Mouse (Mus musculus): ENCODE data around the gene Zmym4. TPM values are rescaled to one million over a fixed set of nuclear protein-coding genes. Genes with fewer than 3 reads are reported as not detected.
"Not testable (repeated sequence)": the region's sequence is repeated elsewhere in the genome, so short reads cannot be mapped to it uniquely, and the experiment has no call there.

Zmym4 gene
- polyA plus RNA-seq (2016; fragmentation: Nextera tagmentation; extraction: Ambion mirVana), result 24.5 and 28.0 TPM in 2 replicates

DNA sequence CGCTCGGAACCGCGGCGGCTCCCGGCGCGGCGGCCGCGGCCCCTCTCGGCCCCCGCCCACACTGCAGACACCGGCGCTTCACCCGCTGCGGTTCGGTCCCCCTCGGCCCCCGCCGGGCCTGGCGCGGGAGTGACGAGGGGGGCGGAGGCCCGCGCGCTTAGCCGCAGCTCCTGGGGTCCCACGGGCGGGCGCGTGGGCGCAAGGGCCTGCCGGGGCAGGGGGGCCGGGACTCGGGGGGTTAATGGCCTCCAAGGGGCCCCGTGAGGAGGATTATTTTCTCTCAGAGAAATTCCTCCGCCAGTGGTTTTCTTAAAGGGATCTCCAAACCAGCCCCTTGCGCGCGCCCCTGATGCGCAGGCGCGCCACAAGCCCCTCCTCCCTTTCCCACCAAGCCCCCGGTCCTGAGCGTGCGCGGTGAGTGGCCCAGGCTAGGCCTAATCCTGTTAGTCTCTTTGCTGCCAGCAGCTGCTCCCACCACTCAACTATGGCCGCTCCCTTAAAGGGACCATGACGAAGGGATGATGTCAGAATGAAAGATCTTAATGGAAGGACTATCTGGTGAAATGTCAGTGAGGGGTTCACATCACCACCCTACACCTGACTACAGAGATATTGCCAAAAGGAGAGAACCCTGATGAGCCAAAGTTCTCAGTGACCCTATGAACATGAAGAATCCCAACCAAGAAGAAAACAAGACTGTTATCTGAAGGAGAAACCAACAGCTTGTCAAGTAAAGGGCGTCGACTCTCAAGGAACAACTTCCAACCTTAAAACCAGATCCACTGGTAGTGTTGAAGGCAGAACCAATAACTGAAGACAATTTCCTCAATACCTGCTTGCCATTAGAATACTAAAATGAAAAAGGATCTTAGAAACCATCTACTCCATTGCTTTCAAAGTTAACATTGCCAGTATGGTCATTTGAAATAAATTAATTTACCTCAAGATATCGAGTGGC is at the start of gene Zmym4:
Zmym4 (minus strand) TSS at position 272 of the 958 bp plus-strand sequence.
- Histone ChIP-seq H3K36me3 (peaks cover 7% of the 10 kb centered on the region; the same call in 1 of the 2 replicates), H3K27ac (peak within 1 kb of the TSS; percentile 99), H3K27me3 (ENCODE audit: low read depth, poor library complexity, severe bottlenecking) (no peaks in the 10 kb centered on the region), H3K4me1 (peaks cover 9% of the 10 kb centered on the region), H3K4me3 (peak within 1 kb of the TSS; percentile 84), H3K9me3 (replicated peaks) (no peaks in the 10 kb centered on the region)
- peak; percentile 94 for DNase-seq (ENCODE audit: low spot score)
- WGBS, result 5% methylated on average over 51 of the region's 54 CpGs

DNA sequence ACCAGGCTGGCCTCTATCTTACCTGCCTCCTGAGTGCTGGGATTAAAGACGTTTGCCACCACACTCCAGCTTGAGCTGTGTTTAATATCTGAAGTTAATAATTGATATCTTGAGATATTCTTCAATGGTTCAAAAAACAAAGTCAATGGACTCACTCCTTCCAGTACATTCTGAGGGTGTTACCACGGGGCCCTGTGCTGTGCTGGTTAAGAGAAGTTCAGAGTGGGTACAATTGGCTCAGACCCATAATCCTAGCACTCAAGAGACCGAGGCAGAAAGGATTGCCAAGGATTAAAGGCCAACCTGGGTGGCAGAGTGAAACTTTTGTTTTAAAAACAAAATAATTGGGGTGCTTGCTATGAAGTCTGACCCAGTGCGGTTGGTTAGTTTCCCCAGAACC is 48.4 kb upstream of the Zmym4 start:
- Histone ChIP-seq H3K27ac (no peak overlapping the region), H3K27me3 (ENCODE audit: low read depth, poor library complexity, severe bottlenecking) (no peaks in the 10 kb centered on the region), H3K4me3 (no peak overlapping the region), H3K4me1 (no peaks in the 10 kb centered on the region), H3K36me3 (no peaks in the 10 kb centered on the region), H3K9me3 (replicated peaks) (no peaks in the 10 kb centered on the region)
- 92% methylated on average over 4 of the region's 4 CpGs for WGBS
- DNase-seq (ENCODE audit: low spot score), result no peak

DNA sequence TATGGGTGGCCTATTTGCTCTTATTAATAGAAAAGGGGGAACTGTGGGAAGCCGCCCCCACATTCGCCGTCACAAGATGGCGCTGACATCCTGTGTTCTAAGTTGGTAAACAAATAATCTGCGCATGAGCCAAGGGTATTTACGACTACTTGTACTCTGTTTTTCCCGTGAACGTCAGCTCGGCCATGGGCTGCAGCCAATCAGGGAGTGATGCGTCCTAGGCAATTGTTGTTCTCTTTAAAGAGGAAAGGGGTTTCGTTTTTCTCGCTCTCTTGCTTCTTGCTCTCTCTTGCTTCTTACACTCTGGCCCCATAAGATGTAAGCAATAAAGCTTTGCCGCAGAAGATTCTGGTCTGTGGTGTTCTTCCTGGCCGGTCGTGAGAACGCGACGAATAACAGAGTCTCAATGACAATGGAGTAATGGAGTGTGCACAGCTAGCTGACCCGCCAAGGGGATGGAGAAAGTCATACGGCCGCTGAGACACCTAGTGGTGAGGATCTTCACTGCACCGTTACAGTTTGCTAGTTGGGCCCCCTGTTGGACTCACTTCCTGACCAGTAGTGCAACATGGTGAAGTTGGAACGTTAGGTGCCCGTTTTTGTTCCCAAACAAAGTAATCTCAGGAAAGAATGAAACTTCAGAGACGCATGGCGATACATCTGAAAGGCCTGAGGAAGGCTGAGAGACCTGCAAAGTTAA is 47.5 kb upstream of the Zmym4 start:
- 24% methylated on average over 14 of the region's 26 CpGs for WGBS
- Histone ChIP-seq H3K4me3 (peak overlapping the region; percentile 40), H3K27ac (peak overlapping the region; percentile 62)
- H3K36me3 ChIP-seq; H3K4me1 ChIP-seq; H3K9me3 ChIP-seq (replicated peaks); H3K27me3 ChIP-seq (ENCODE audit: low read depth, poor library complexity, severe bottlenecking): not testable (repeated sequence)
- DNase-seq (ENCODE audit: low spot score), result peak; percentile 86

DNA sequence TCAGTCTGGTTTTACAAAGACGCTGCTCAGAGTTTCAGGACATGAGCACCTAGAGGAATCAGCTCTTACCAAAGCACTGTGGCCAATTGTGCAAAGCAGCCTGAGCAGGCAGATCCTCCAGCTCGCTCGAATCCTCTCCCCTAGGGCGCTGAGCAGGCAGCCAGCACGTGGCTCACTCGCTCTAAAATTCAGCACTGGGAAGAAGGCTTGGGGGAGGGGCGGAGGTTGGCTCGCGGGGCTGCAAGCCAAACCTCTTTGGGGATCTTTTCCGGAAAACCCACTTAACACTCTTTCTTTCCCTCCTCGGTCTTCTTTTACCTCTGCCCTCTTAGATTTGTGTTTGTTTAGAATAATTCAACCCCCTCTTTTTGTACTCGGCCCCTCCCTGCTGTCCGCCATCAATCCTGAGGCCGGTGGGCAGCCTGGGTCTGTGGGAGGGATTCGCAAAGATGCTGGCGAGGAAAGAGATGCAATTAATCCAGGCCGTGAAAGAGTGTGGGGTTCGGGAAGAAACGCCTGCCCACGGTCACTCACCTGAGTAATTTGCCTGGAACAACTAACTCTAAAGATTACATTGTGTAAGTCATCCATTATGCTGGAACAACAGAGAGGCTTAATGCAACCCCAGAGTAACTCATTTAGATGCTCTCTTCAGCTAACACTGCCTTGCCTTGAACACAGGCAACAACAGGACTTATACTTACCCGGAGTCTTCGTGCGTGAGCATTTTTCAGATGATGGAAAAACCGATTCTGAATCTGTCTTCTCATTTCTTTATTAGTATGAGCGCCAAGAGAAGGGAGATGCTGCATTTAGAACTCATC is 37.4 kb upstream of the Zmym4 start:
- peaks cover 16% of the 10 kb centered on the region for H3K4me1 ChIP-seq
- H3K27me3 ChIP-seq (ENCODE audit: low read depth, poor library complexity, severe bottlenecking), result 0 out of 2 replicates have a peak, but pooled peaks cover 6% of the 10 kb centered on the region
- no peaks in the 10 kb centered on the region for H3K9me3 ChIP-seq (replicated peaks)
- DNase-seq (ENCODE audit: low spot score), result peak; percentile 82
- 16% methylated on average over 25 of the region's 25 CpGs for WGBS
- peak overlapping the region; percentile 86 for H3K27ac ChIP-seq
- H3K4me3 ChIP-seq, result peak overlapping the region; percentile 52
- H3K36me3 ChIP-seq, result no peaks in the 10 kb centered on the region

DNA sequence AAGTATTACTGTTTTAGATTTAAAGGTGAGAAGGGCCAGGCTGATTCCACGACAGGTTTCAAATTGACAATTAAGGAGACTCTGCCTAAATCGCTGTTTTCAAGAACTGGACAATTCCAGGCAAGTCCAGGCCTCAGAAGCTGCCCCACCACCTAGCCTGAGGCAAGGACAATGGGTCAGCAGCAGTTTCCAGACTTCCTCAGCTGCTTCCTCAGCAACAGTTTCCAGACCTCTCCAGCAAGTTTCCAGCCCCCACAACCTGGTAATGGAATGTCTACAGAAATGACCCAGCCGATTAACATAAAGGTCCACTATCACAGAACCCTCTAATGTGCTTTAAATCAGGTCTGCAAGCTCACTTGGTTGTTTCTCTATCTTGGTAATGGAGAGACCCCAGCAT is 36.4 kb upstream of the Zmym4 start:
- H3K4me1 ChIP-seq, result peaks cover 16% of the 10 kb centered on the region
- DNase-seq (ENCODE audit: low spot score), result no peak
- H3K36me3 ChIP-seq, result no peaks in the 10 kb centered on the region
- 0 out of 2 replicates have a peak, but pooled peaks cover 6% of the 10 kb centered on the region for H3K27me3 ChIP-seq (ENCODE audit: low read depth, poor library complexity, severe bottlenecking)
- H3K27ac ChIP-seq, result no peak overlapping the region
- H3K4me3 ChIP-seq, result 0 out of 2 replicates have a peak overlapping the region, but pooled peaks have one; percentile 52
- WGBS, result 85% methylated on average over 3 of the region's 3 CpGs
- H3K9me3 ChIP-seq (replicated peaks), result no peaks in the 10 kb centered on the region

DNA sequence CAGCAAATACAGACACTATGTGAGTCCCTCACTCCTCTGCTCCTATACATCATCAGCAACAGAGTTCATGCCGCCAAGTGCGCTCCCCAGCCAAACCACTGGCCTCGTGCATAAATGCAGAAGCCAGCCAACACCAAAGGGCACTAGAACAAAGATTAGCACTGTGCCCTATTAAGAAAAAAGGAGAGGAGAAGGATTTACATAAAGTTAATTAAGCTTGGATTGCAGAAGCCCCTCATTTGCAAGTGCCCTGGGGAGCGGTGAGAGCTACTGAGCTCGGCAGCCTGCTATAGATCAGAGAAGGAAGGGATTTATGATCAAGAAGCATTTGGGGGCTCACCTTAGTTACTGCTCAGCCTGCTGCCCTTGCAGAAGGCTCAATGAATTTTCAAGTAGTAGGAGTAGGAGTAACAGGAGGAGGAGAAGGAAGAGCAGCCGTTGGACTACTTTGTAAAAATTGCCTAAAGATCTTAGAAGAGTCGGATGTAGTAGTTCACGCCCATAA is 32.7 kb upstream of the Zmym4 start:
- DNase-seq (ENCODE audit: low spot score), result no peak
- 40% methylated on average over 8 of the region's 8 CpGs for WGBS
- H3K27me3 ChIP-seq (ENCODE audit: low read depth, poor library complexity, severe bottlenecking), result 0 out of 2 replicates have a peak, but pooled peaks cover 6% of the 10 kb centered on the region
- H3K9me3 ChIP-seq (replicated peaks), result no peaks in the 10 kb centered on the region
- H3K4me1 ChIP-seq, result peaks cover 11% of the 10 kb centered on the region
- no peak overlapping the region for H3K4me3 ChIP-seq
- H3K36me3 ChIP-seq, result no peaks in the 10 kb centered on the region
- H3K27ac ChIP-seq, result no peak overlapping the region

DNA sequence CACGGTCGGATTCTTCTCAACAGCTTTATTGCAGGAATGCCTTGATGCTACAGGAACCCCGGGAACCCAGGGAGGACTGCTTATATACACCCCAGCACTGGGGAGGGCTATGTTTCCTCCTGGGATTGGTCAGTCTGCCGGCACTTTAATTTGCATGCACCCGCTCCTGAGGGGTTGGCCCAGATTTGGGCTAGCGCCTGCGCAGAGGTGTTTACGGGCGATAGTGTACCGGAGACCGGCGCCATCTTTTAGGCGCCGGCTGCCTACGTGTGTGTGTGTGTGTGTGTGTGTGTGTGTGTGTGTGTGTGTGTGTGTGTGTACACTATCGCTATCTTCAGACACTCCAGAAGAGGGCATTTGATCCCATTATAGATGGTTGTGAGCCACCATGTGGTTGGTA is 31.4 kb upstream of the Zmym4 start:
- H3K4me3 ChIP-seq; H3K9me3 ChIP-seq (replicated peaks); DNase-seq (ENCODE audit: low spot score); H3K36me3 ChIP-seq; H3K4me1 ChIP-seq; H3K27ac ChIP-seq; H3K27me3 ChIP-seq (ENCODE audit: low read depth, poor library complexity, severe bottlenecking): not testable (repeated sequence)
- WGBS, result 98% methylated on average over 16 of the region's 16 CpGs

DNA sequence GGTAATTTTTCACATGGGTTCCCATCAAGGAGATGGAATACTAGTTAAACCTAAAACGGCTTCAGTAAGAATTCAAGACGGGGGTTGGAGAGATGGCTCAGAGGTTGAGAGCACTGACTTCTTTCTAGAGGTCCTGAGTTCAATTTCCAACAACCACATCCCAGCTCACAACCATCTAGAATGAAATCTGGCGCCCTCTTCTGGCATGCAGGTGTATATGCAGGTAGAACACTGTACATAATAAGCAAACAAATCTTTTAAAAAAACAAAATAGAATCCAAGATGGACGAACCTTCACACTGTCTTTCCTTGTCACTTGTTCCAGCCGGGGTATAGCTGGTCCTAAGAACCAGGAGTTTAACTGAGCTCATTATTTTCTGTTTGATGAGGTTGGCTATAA is 24.4 kb upstream of the Zmym4 start:
- H3K4me3 ChIP-seq, result no peak overlapping the region
- no peaks in the 10 kb centered on the region for H3K9me3 ChIP-seq (replicated peaks)
- WGBS, result 63% methylated on average over 5 of the region's 5 CpGs
- no peak for DNase-seq (ENCODE audit: low spot score)
- no peaks in the 10 kb centered on the region for H3K27me3 ChIP-seq (ENCODE audit: low read depth, poor library complexity, severe bottlenecking)
- H3K27ac ChIP-seq, result no peak overlapping the region
- no peaks in the 10 kb centered on the region for H3K36me3 ChIP-seq
- H3K4me1 ChIP-seq, result no peaks in the 10 kb centered on the region

DNA sequence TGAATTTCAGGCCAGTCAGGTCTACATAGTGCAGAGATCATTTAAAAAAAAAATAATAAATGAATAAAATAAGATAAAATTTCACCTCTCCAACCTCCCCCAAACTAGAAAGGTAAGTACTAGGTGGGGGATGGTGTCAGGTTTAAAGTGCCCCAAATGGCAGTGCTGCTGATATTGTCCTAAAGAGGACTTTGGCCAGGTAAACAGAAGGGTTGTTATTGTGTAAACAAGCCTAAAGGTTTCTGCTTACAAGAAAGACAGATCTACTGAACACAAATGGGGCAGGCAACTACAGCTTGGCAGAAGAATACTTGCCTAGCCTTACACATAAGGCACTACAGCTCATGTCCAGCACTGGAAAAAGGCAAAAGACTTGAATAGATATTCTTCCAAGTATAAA is 22.6 kb upstream of the Zmym4 start:
- H3K9me3 ChIP-seq (replicated peaks), result no peaks in the 10 kb centered on the region
- no peaks in the 10 kb centered on the region for H3K4me1 ChIP-seq
- no peak overlapping the region for H3K4me3 ChIP-seq
- H3K36me3 ChIP-seq, result no peaks in the 10 kb centered on the region
- DNase-seq (ENCODE audit: low spot score), result no peak
- no peak overlapping the region for H3K27ac ChIP-seq
- no peaks in the 10 kb centered on the region for H3K27me3 ChIP-seq (ENCODE audit: low read depth, poor library complexity, severe bottlenecking)

DNA sequence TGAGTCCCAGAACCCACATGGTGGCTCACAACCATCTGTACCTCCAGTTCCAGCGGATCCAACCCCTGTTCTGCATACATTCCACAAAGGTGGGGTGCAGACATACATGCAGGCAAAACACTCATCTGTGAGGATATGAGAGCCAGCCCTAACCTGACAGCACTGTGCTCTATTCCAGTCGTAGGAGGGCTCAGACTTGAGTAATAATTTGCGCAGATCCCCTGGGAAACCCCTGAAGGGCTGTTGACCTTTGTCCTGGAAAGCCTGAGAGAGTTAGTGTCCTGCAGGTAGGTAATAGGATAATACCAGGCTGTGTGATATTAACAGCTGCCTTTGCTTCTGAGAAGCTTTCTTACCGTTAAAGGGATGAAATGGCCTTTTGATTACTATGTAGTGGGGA is 20.6 kb upstream of the Zmym4 start:
- WGBS, result 74% methylated on average over 4 of the region's 4 CpGs
- no peaks in the 10 kb centered on the region for H3K36me3 ChIP-seq
- H3K27ac ChIP-seq, result no peak overlapping the region
- H3K4me1 ChIP-seq, result no peaks in the 10 kb centered on the region
- H3K27me3 ChIP-seq (ENCODE audit: low read depth, poor library complexity, severe bottlenecking), result no peaks in the 10 kb centered on the region
- no peak overlapping the region for H3K4me3 ChIP-seq
- DNase-seq (ENCODE audit: low spot score), result no peak
- H3K9me3 ChIP-seq (replicated peaks), result no peaks in the 10 kb centered on the region

DNA sequence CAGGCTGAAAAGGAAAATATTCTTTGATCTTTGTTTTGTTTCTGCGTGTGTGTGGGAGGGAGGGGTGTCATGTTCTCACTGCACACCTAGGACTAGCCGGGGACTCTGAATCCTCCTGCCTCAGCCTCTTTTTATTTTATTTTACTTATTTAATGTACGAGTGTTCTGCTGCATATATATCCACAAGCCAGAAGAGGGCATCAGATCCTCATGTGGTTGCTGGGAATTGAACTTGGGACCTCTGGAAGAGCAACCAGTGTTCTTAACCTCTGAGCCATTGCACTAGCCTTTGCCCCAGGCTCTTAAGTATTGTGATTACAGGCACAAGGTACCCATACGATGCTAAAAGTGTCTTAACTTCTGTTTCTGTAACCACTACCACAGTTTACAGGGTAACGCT is 18.8 kb upstream of the Zmym4 start:
- WGBS, result 87% methylated on average over 5 of the region's 5 CpGs
- no peak for DNase-seq (ENCODE audit: low spot score)
- H3K36me3 ChIP-seq, result no peaks in the 10 kb centered on the region
- H3K27ac ChIP-seq, result no peak overlapping the region
- H3K4me3 ChIP-seq, result no peak overlapping the region
- H3K9me3 ChIP-seq (replicated peaks), result no peaks in the 10 kb centered on the region
- no peaks in the 10 kb centered on the region for H3K27me3 ChIP-seq (ENCODE audit: low read depth, poor library complexity, severe bottlenecking)
- H3K4me1 ChIP-seq, result no peaks in the 10 kb centered on the region

DNA sequence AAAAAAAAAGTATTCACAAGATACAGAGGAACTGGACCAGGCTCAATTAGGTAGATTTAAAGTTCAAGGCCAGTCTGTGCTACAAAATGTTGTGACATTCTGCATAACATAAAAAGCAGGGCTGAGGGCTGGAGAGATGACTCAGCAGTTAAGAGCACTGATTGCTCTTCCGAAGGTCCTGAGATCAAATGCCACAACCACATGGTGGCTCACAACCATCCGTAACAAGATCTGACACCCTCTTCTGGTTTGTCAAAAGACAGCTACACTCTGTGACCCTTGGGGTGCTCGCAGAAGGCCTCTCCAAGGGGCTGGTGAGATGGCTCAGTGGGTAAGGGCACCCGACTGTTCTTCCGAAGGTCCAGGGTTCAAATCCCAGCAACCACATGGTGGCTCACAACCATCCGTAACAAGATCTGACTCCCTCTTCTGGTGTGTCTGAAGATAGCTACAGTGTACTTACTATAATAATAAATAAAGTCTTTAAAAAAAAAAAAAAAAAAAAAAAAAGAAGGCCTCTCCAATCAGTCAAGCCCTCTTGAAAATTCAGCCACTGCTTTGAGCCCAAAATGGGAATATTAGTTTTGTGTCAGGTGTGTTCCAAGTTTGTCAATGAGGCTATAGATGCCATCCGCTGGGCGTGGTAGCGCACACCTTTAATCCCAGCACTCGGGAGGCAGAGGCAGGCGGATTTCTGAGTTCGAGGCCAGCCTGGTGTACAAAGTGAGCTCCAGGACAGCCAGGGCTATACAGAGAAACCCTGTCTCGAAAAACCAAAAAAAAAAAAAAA is 16.0 kb upstream of the Zmym4 start:
- not testable (repeated sequence) for H3K4me1 ChIP-seq; H3K9me3 ChIP-seq (replicated peaks)
- WGBS, result 79% methylated on average over 13 of the region's 13 CpGs

More for the DNA sequence above, 16.0 kb upstream of the Zmym4 start:
- not testable (repeated sequence) for H3K4me3 ChIP-seq; H3K27ac ChIP-seq; DNase-seq (ENCODE audit: low spot score); H3K27me3 ChIP-seq (ENCODE audit: low read depth, poor library complexity, severe bottlenecking); H3K36me3 ChIP-seq

Data from limb, embryonic 10.5 days (tissue).